In genomic region chr6:20290496-20290895, GRCm38 (mm10) we compare ENCODE assay signal across 22 mouse cellular contexts.
DNase-seq lines count a peak whose midpoint lies in the region; ATAC-seq and TF ChIP-seq lines count a peak whose summit lies in the region.
"Had no signal": no experiment of that assay in that cellular context is flagged by ENCODE, and none has a peak within 500 bp of the region (broad histone marks: within the 10 kb centered on the region; RNA-seq: fewer than 3 reads in every experiment).

No protein-coding gene starts in this region.

- H3K9me3 ChIP-seq in hindbrain, postnatal 0 days (ENCODE audit: low read length): no peaks in the 10 kb centered on the region
- no peaks in the 10 kb centered on the region for H3K9me3 ChIP-seq in hindbrain, embryonic 12.5 days (replicated peaks)
- H3K9me3 ChIP-seq: heart, embryonic 15.5 days; limb, embryonic 10.5 days; megakaryocyte, embryonic 14.5 days; neural tube, embryonic 12.5 days had no signal

- H3K4me3 ChIP-seq in hindbrain, postnatal 0 days (ENCODE audit: low read length): no peak overlapping the region
- H3K4me3 ChIP-seq in hindbrain, embryonic 12.5 days: no peak overlapping the region
- H3K4me3 ChIP-seq in layer of hippocampus, adult 2 months: no peak overlapping the region
- H3K4me3 ChIP-seq: erythroblast, embryonic 14.5 days; heart, embryonic 15.5 days; limb, embryonic 10.5 days; megakaryocyte, embryonic 14.5 days; neural tube, embryonic 12.5 days had no signal

- no peak for TF ChIP-seq CTCF in hindbrain, postnatal 0 days (IDR thresholded peaks at IDR 0.05; ENCODE audit: low read depth)
- no peak for TF ChIP-seq CTCF in layer of hippocampus, adult 2 months (conservative IDR thresholded peaks at IDR 0.05)

- no peak overlapping the region for H3K9ac ChIP-seq in hindbrain, postnatal 0 days (replicated peaks; ENCODE audit: low read length)
- H3K9ac ChIP-seq in hindbrain, embryonic 12.5 days: no peak overlapping the region
- H3K9ac ChIP-seq: heart, embryonic 15.5 days; liver, postnatal 0 days; neural tube, embryonic 12.5 days had no signal

- DNase-seq in adrenal gland, postnatal 10 days: peak; percentile 1
- no peak for DNase-seq in adrenal gland, adult 18-20 months (ENCODE audit: low spot score in 2 of 2)
- peak; percentile 6 for DNase-seq in hindbrain, postnatal 0 days (ENCODE audit: low spot score)
- DNase-seq in 416B (ENCODE audit: low read depth): peak; percentile 1
- peak; percentile 1 for DNase-seq in embryo, embryonic 11.5 days (ENCODE audit: low read depth, low spot score)
- DNase-seq in layer of hippocampus, adult 2 months (ENCODE audit: low spot score in 2 of 2): no peak
- DNase-seq: B cell, adult 2 months; cerebellum, adult 11 months; gastrocnemius, postnatal 25 days; kidney, adult 2 months; kidney, postnatal 14 days; liver, postnatal 0 days; right cerebral cortex, postnatal 25 days; thymus, postnatal 36 days had no signal

- H3K27me3 ChIP-seq in hindbrain, postnatal 0 days (ENCODE audit: insufficient read depth, low read length): no peaks in the 10 kb centered on the region
- no peaks in the 10 kb centered on the region for H3K27me3 ChIP-seq in hindbrain, embryonic 12.5 days
- H3K27me3 ChIP-seq: heart, embryonic 15.5 days; megakaryocyte, embryonic 14.5 days; neural tube, embryonic 12.5 days had no signal

- H3K4me2 ChIP-seq in hindbrain, postnatal 0 days (ENCODE audit: low read depth, low read length): no peak overlapping the region
- H3K4me2 ChIP-seq in hindbrain, embryonic 12.5 days (replicated peaks): no peak overlapping the region
- H3K4me2 ChIP-seq: heart, embryonic 15.5 days; neural tube, embryonic 12.5 days had no signal

- no peaks in the 10 kb centered on the region for H3K4me1 ChIP-seq in hindbrain, postnatal 0 days (ENCODE audit: insufficient read depth, low read length)
- H3K4me1 ChIP-seq in hindbrain, embryonic 12.5 days: no peaks in the 10 kb centered on the region
- H3K4me1 ChIP-seq: heart, embryonic 15.5 days; limb, embryonic 10.5 days; megakaryocyte, embryonic 14.5 days; neural tube, embryonic 12.5 days had no signal

- no peak for ATAC-seq in hindbrain, postnatal 0 days
- ATAC-seq in hindbrain, embryonic 12.5 days (ENCODE audit: low FRiP score): no peak
- ATAC-seq: forebrain, embryonic 14.5 days; inflammation-experienced regulatory T-cells, adult 6 months; liver, postnatal 0 days had no signal

- H3K27ac ChIP-seq in hindbrain, postnatal 0 days: no peak overlapping the region
- no peak overlapping the region for H3K27ac ChIP-seq in hindbrain, embryonic 12.5 days
- no peak overlapping the region for H3K27ac ChIP-seq in layer of hippocampus, adult 2 months
- H3K27ac ChIP-seq: heart, embryonic 15.5 days; limb, embryonic 10.5 days; neural tube, embryonic 12.5 days had no signal

- no peaks in the 10 kb centered on the region for H3K36me3 ChIP-seq in hindbrain, postnatal 0 days (ENCODE audit: insufficient read depth, low read length)
- no peaks in the 10 kb centered on the region for H3K36me3 ChIP-seq in hindbrain, embryonic 12.5 days
- H3K36me3 ChIP-seq: heart, embryonic 15.5 days; limb, embryonic 10.5 days; neural tube, embryonic 12.5 days had no signal

Comparison
In these comparisons a context has a peak if more than half of its experiments do, and no peak if none do; other contexts are left out.
1. DNase-seq: peak in adrenal gland, postnatal 10 days (single experiment), hindbrain, postnatal 0 days (single experiment), 416B (single experiment) and embryo, embryonic 11.5 days (single experiment); none in adrenal gland, adult 18-20 months (0 of 2) and layer of hippocampus, adult 2 months (0 of 2).